Mouse (Mus musculus): Measurements from ENCODE around the gene Shroom3.

The Shroom3 gene

DNA sequence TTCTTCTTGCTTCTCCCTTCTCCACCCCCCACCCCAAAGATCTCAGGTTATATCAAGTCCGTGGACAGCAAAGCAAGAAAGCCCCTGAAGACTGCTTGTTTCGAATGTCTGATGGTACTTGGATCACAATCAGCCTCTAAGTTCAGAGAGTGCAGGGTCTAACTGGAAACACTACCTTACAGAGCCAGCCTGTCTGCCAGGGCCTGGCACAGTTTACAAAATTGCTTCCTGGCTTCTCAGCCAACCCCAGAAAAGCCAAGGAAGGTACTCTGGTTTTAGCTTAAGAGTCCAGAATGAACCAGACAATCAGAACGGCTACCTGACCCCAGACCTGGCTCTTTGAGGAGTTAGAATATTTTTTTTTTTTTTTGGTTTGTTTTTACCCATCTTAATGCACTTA, 159.6 kb downstream of the Shroom3 start:
- in situ Hi-C loops (cut with MboI, MseI), result no loop called here

- in situ Hi-C loops (cut with MboI, MseI), result no loop called here
Observed at GRCm38 (mm10) chr5:92843850-92844785, 160.9 kb downstream of the Shroom3 start.

DNA sequence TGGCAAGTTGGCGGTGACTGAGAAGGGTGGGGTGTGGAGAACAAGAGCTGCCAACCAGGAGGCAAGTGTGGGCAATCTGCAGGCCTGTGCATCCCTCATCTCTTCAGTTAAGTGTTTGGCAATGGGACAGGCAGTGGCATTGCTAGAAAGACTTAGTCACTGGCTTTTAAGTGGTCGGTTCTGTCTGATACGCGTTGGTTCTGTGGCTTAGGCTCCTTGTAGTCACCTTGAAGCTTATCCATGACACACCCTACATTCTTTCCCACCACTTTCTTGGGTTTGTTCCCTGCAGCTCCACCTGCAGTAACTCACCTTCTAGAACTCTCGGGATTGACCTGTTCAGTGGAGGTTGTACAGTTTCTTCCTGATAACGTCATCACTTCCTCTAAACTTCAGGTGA, 166.5 kb downstream of the Shroom3 start:
- in situ Hi-C loops (cut with MboI, MseI), result no loop called here

- in situ Hi-C loops (cut with MboI, MseI), result no loop called here
Observed at GRCm38 (mm10) chr5:92850925-92851324, 167.7 kb downstream of the Shroom3 start.

DNA sequence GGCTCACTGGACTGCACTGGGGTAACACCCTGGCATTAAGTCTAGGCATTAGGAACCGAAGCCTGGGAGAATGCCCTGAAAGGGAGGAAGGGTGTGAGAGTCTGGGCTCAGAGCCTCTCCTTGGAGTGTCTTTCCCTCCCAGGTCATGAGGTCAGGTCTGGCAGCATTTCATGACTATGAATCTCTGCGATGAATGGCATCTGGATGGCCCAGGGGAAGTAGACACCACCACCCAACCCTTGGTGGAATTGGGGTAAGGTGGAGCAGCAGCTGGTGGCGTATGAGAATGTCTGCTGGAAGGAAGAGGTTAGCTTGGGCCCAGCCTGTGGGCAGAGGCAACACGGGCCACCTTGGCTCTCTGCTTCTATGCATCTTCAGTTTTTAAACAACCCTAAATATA, 171.7 kb downstream of the Shroom3 start:
- in situ Hi-C loops (cut with MboI, MseI), result no loop called here

DNA sequence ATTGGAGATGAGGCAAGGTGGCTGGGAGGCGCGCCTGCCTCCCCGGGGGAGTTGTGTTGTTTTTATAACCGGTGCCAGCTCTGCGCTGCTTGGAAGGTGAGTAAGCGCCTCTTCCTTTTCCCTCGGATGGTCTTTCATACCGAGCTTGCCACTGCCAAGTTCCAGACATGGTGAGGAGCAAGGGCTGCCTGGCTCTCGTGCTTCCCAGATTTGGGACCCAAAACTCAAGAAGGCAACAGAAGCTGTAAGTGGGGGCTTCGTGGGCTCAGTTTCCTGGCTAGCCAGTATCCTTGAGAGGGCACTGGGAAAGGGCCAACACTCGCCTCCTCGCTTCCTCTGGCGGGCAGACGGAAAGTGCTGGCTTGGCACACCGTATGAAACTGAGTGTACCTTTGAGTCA, 173.1 kb downstream of the Shroom3 start:
- in situ Hi-C loops (cut with MboI, MseI), result no loop called here

- in situ Hi-C loops (cut with MboI, MseI), result no loop called here
Observed at GRCm38 (mm10) chr5:92857177-92857576, 173.9 kb downstream of the Shroom3 start.

DNA sequence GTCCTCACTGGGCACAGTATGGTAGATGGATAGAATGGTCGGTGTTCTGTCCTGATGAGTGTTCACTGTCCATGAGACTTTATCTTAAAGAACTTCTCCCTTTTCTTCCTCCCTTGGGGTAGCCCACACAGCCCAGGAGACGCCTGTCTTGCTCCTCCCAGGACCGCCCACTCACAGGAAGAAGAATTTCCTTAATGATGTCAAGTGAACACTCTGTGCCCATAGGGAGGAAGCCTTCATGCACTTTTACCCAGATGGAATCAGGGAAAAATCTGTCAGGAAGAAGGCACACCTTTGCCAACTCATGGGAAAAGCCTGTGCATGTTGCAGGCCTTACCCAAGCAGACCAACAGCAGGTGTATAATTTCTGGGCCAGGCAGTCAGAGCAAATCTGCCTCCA, 174.9 kb downstream of the Shroom3 start:
- in situ Hi-C loops (cut with MboI, MseI), result no loop called here

DNA sequence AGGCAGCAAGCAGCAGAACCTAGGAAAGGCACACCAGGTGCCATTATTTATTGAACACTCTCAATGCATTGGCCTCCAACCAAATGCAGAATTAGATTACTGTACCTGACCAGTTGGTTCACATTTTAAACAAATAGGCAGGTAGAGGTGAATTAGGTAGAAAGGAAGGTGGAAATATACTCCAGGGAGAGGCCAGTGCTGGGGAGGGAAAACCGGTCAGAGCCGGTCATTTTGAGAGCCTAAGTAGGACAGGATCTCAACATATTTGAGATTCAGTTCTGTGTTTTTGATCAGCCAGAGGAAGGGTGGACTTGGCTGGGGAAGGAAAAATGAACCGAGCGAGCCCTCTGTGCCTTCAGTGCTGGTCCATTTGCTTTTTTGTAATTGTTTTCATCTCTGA, 175.3 kb downstream of the Shroom3 start:
- in situ Hi-C loops (cut with MboI, MseI), result no loop called here

DNA sequence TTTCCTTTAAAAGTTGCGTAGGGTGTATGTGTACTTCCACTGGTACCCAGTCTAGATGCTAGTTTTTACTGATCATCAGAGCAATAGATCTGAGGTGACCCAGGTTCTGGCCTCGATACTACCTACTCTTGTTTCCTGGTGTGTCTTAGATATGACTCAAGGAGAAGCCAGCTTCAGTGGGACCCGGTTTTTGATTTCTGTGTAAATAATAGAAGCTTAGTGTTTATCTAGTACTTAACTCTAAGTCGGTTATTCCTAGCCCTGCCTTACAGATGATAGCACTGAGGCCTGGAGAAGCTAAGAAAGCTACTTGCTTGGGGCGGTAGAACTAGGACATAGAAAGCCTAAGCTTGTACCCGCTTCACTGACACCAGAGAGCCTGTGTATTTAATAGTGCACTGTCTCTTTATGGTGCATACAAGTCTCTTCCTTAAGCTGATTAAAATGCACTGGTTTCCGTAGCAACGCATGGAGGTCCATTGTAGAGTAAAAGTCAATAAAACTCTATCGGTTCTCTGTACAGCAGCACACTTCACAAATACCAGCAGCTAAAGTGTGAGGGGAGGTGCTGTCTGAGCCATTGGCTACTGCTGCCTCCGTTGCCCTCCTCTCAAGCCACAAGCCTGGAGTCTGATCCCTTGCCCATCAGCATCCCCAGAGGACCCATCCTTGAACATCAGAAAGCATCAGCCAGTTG, 178.3 kb downstream of the Shroom3 start:
- in situ Hi-C loops (cut with MboI, MseI), result no loop called here

DNA sequence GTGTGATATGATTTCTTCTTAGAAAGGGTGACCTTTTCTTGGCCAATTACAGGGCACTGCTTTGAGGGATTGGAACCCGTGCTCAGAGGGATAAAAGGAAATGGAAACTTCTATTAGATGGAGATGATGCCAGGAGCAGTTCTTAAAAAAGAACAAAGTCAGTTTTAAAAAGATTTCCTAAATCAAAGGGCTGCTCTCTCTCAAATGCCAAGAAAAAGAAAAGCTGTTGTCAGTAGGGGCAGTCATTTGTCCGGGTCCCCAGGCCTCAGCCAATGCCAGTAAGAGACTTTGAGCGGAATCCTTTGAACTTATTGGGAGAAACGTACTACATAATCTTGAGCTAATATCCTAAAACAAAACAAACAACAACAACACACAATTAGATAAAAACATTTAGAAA, 181.9 kb downstream of the Shroom3 start:
- in situ Hi-C loops (cut with MboI, MseI), result no loop called here

DNA sequence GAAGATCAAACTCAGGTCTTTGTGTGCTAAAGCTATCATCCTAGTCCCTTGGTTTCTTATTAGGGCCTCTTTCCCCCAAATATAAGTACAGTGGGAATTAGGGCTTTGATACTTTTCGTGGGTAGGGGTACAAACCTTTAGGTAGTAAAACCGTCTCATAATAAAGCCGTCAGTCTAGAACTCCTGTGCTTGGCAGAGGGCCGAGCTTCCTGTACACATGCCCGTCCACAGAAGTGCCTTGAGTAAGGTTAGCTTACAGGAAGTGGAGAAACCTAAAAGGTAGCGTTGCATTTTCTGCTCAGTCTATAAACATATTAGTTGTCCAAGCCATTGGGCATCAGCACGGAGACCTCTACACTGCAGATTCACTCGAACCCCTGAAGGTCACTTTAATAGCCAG, 183.3 kb downstream of the Shroom3 start:
- in situ Hi-C loops (cut with MboI, MseI), result no loop called here

DNA sequence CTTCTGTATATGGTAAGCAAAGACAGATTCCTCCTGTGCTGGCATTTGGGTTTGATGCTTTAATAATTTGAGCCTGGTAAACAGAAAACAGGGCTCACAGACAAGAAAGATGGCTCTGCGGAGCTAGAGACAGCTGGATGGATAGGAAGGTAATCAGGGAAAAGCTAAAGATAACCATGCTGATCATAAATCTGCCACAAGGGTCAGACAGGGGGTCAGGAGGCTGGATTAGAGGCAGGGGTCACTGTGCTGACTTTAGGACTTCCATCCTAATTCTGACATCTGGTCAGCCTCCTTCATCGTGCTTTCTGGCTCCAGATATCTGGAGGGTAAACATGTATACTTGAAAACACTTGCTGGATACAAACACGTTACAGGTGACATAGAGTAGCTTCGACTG, 184.0 kb downstream of the Shroom3 start:
- in situ Hi-C loops (cut with MboI, MseI), result no loop called here

GRCm38 (mm10) chr5:92868231-92868630, 185.0 kb downstream of the Shroom3 start:
- in situ Hi-C loops (cut with MboI, MseI), result no loop called here

DNA sequence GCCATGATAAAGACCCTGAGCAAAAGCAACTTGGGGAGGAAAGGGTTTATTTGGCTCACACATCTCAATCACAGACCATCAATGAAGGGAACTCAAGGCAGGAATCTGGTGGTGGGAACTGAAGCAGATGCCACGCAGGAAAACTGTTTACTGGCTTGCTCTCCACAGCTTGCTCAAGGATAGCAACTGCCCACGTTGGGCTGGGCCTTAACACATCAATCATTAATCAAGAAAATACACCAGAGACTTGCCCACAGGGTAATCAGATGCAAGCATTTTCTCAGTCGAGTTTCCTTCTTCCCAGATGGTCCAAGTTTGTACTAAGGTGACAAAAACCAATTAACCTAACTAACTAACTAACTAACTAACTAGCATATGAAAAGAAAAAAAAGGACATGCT, 187.8 kb downstream of the Shroom3 start:
- in situ Hi-C loops (cut with MboI, MseI), result no loop called here

DNA sequence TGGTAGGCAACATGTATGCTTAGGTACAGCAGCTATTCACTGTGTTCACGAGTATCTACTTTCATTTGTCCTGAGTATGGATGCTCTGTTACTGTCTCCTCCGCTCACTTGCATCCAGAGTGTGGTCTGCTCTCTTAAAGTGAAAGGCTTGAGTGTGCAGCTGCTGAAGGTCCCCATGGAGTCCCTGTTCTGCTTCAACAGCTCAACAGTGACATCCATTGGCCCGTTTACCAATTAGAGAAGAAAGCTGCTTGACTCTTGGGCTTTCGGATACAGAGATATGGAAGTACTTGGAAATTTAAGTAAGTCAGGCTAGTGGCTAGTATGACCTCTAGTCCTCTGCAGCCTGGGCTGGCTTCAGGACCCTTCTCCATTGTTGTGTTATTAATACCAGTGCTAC, 188.9 kb downstream of the Shroom3 start:
- in situ Hi-C loops (cut with MboI, MseI), result no loop called here

DNA sequence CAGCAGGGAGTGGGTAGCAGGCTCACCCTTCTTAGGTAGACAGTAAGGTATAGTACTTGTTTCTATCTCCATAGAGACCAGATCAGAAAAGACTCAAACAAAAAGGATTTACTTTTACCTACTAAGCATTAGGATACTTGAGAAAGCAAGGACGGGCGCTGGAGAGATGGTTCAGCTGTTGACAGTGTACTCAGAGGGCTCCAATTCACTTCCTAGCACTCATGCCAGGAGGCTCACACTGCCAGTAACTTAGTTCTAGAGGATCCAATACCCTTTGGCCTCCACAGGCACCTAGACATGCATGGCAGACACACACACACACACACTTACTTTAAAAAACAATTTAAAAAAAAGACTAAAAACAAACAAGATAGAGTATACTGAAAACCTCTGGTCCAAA, 189.8 kb downstream of the Shroom3 start:
- in situ Hi-C loops (cut with MboI, MseI), result no loop called here

GRCm38 (mm10) chr5:92873518-92873917, 190.3 kb downstream of the Shroom3 start:
- in situ Hi-C loops (cut with MboI, MseI), result no loop called here

DNA sequence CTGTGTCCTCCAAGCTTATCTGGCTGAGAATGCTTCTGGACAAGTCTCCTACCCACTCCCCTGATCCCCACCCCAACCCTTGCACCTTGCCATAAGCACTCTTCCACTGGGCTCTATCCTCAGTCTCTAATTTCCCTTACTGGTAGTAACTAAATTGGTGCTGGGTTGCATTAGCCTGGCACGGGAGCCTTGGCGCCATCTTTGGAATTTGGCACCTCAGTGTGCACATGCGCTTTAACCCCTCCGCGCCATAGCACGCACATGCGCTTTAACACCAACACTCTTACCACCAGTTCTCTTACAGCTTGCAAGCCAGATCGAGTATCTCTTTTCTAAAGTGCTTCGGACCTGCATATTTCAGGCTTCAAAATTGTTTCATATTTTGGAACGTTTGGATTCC, 192.6 kb downstream of the Shroom3 start:
- in situ Hi-C loops (cut with MboI, MseI), result no loop called here

DNA sequence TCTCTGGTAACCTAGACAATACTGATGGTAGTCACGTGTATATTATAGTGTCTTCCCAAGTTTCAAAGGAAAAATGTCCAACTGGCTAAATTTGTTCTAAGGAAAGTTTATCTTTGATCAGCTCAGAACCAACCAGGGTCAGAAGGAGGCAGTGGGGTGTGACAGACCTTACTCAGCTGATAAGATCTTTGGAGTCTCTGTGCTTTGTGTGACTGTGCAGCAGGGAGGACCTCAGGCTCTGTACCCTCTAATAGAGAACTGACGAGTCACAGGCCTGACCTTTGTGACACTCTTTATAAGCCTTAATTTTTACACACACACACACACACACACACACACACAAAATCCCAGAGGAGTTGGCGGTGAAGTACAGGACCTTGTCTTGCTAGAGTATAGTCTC, 193.9 kb downstream of the Shroom3 start:
- in situ Hi-C loops (cut with MboI, MseI), result no loop called here

DNA sequence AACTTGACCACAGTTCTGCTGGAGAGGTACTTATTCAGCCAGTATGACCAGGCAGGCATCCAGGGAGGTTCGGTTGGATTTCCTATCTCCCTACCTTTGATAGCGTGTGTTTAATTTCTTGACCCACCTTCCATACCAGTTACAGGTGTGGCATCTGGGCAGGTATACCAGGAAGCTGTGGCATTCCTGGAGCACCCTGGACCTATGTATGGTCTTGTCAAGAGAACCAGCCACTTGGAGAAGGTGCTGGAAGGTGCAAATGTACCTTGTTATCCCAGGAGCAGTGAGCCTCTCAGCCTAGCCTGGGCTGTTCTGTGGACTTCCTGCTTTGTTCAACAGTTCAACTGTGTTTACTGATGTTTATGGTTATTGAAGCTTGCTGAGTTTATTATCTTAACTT, 197.2 kb downstream of the Shroom3 start:
- in situ Hi-C loops (cut with MboI, MseI), result no loop called here

GRCm38 (mm10) chr5:92880893-92881292, 197.7 kb downstream of the Shroom3 start:
- in situ Hi-C loops (cut with MboI, MseI), result no loop called here

- in situ Hi-C loops (cut with MboI, MseI), result no loop called here
Observed at GRCm38 (mm10) chr5:92886141-92886540, 202.9 kb downstream of the Shroom3 start.

Data from T-helper 17 cell (primary cell).